Mouse (Mus musculus) erythroblast, embryonic 14.5 days (primary cell): ENCODE measurements around the gene Idh1. TPM values are rescaled to one million over a fixed set of nuclear protein-coding genes. Genes with fewer than 3 reads are reported as not detected.

Experiments
- H3K27me3 ChIP-seq: 2 replicates; pipeline ENCODE4 v1.6.1; 2012; ENCODE audit warnings: inconsistent platforms; ENCODE audit not compliant: control insufficient read depth
- H3K36me3 ChIP-seq: 2 replicates; pipeline ENCODE4 v1.6.1; 2012; ENCODE audit warnings: mild to moderate bottlenecking, inconsistent platforms; ENCODE audit not compliant: control insufficient read depth
- H3K4me1 ChIP-seq: 2 replicates; pipeline ENCODE4 v1.6.1; 2012; ENCODE audit warnings: inconsistent platforms; ENCODE audit not compliant: control insufficient read depth
- H3K4me3 ChIP-seq: replicated peaks from 2 replicates; pipeline ENCODE3; 2012; ENCODE audit warnings: moderate library complexity, mild to moderate bottlenecking, inconsistent platforms
- H3K9me3 ChIP-seq: 2 replicates; pipeline ENCODE4 v1.6.1; 2012; ENCODE audit warnings: low read length, inconsistent platforms, mixed read lengths; ENCODE audit not compliant: control insufficient read depth
- GATA1 ChIP-seq: IDR thresholded peaks from 2 replicates; pipeline ENCODE4 v1.6.1; 2012; ENCODE audit warnings: low read length, inconsistent platforms, mixed read lengths
- TAL1 ChIP-seq: IDR thresholded peaks from 3 replicates; pipeline ENCODE4 v1.6.1; 2012; ENCODE audit warnings: low read length, inconsistent platforms, mixed read lengths
- polyA plus RNA-seq: library from polyadenylated mRNA; stranded (reverse); fragments of >175 nt; gene quantifications from 2 replicates; pipeline ENCODE4 v1.2.3, GENCODE M21; 2012

Idh1 gene
- polyA plus RNA-seq, 1 experiment: not detected

- Histone ChIP-seq H3K4me3 (no peak overlapping the region), H3K4me1 (peaks cover 3% of the 10 kb centered on the region), H3K36me3 (peaks cover 39% of the 10 kb centered on the region), H3K27me3 (no peaks in the 10 kb centered on the region), H3K9me3 (no peaks in the 10 kb centered on the region)
- TF ChIP-seq TAL1 (no peak), GATA1 (no peak)
Observed at GRCm38 (mm10) chr1:65198425-65198824, 12.1 kb upstream of the Idh1 start.

- H3K27me3 ChIP-seq: no peaks in the 10 kb centered on the region
- TF ChIP-seq TAL1: no peak
- TF ChIP-seq GATA1: no peak
- no peak overlapping the region for H3K4me3 ChIP-seq
- H3K4me1 ChIP-seq: peaks cover 6% of the 10 kb centered on the region
- no peaks in the 10 kb centered on the region for H3K9me3 ChIP-seq
- H3K36me3 ChIP-seq: peaks cover 49% of the 10 kb centered on the region
Observed at GRCm38 (mm10) chr1:65193226-65193625, 6.9 kb upstream of the Idh1 start.

GRCm38 (mm10) chr1:65190172-65190571 is 3.9 kb upstream of the Idh1 start:
- H3K4me3 ChIP-seq: no peak overlapping the region

GRCm38 (mm10) chr1:65187074-65187430 is 752 bp upstream of the Idh1 start:
- Histone ChIP-seq H3K27me3 (no peaks in the 10 kb centered on the region), H3K4me1 (peaks cover 33% of the 10 kb centered on the region), H3K36me3 (peaks cover 13% of the 10 kb centered on the region), H3K4me3 (peak overlapping the region; percentile 92), H3K9me3 (no peaks in the 10 kb centered on the region)
- no peak for TF ChIP-seq TAL1
- no peak for TF ChIP-seq GATA1

More at GRCm38 (mm10) chr1:65190172-65190571, 3.9 kb upstream of the Idh1 start:
- Histone ChIP-seq H3K36me3 (peaks cover 35% of the 10 kb centered on the region), H3K9me3 (no peaks in the 10 kb centered on the region), H3K27me3 (no peaks in the 10 kb centered on the region), H3K4me1 (peaks cover 30% of the 10 kb centered on the region)
- TF ChIP-seq TAL1 (no peak), GATA1 (no peak)

GRCm38 (mm10) chr1:65185524-65186205 is 635 bp downstream of the Idh1 start:
- peak overlapping the region; percentile 92 for H3K4me3 ChIP-seq
- peaks cover 3% of the 10 kb centered on the region for H3K36me3 ChIP-seq
- peaks cover 36% of the 10 kb centered on the region for H3K4me1 ChIP-seq
- TF ChIP-seq GATA1 (no peak), TAL1 (no peak)
- no peaks in the 10 kb centered on the region for H3K9me3 ChIP-seq
- no peaks in the 10 kb centered on the region for H3K27me3 ChIP-seq

GRCm38 (mm10) chr1:65185011-65185410 is 1.3 kb downstream of the Idh1 start:
- Histone ChIP-seq H3K36me3 (no peaks in the 10 kb centered on the region; the same call in 1 of the 2 replicates), H3K4me3 (no peak overlapping the region), H3K9me3 (no peaks in the 10 kb centered on the region), H3K27me3 (no peaks in the 10 kb centered on the region), H3K4me1 (peaks cover 36% of the 10 kb centered on the region)
- TF ChIP-seq GATA1: no peak

- Histone ChIP-seq H3K4me1 (peaks cover 45% of the 10 kb centered on the region), H3K9me3 (no peaks in the 10 kb centered on the region), H3K27me3 (no peaks in the 10 kb centered on the region), H3K36me3 (no peaks in the 10 kb centered on the region; the same call in 1 of the 2 replicates), H3K4me3 (no peak overlapping the region)
- TF ChIP-seq GATA1: no peak
- no peak for TF ChIP-seq TAL1
Observed at GRCm38 (mm10) chr1:65183994-65184393, 2.3 kb downstream of the Idh1 start.

GRCm38 (mm10) chr1:65181459-65181858 is 4.8 kb downstream of the Idh1 start:
- TF ChIP-seq GATA1: no peak
- no peak for TF ChIP-seq TAL1
- Histone ChIP-seq H3K4me1 (peaks cover 47% of the 10 kb centered on the region), H3K4me3 (no peak overlapping the region), H3K36me3 (no peaks in the 10 kb centered on the region), H3K9me3 (no peaks in the 10 kb centered on the region), H3K27me3 (no peaks in the 10 kb centered on the region)

- H3K27me3 ChIP-seq: no peaks in the 10 kb centered on the region
- no peak for TF ChIP-seq TAL1
- no peak for TF ChIP-seq GATA1
- peak overlapping the region; percentile 65 for H3K4me3 ChIP-seq
- H3K4me1 ChIP-seq: peaks cover 36% of the 10 kb centered on the region
- H3K9me3 ChIP-seq: no peaks in the 10 kb centered on the region
- no peaks in the 10 kb centered on the region for H3K36me3 ChIP-seq
Observed at GRCm38 (mm10) chr1:65179634-65180249, 6.6 kb downstream of the Idh1 start.
